In the genomic region with DNA sequence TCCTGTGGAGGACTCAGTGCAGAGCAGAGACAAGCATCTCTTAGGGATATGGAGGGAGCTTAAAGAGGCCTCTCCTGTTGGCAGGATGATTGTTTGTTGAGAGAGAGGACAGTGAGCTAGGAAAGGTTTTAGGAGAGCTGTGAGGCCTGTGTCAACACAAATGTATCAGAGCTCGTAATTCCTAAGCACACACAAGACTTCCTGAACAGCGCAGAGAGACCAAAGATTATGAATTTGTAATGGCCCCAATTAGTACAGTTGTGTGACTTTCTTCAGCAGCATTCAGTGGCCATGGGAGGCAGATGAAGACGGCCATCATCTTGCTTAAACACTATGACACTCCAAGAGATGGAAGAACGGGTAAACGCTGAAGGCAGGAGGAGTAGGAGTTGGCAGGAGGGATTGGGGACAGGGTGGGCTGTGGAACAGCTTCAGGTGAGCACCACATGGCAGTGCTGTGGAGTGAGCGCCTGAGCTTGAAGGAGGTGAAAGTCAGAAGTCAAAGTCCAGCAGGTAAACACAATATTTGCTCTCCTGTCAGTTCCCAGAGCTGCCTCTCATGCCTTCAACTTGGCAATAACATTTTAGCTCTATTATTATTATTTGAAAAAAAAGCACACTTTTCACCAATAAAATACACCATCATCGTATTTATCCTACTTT, we compare ENCODE assay signal across 25 mouse cellular contexts.
DNase-seq lines count a peak whose midpoint lies in the region; ATAC-seq lines count a peak whose summit lies in the region.
"Had no signal": no experiment of that assay in that cellular context is flagged by ENCODE, and none has a peak within 500 bp of the region (broad histone marks: within the 10 kb centered on the region; RNA-seq: fewer than 3 reads in every experiment).

No protein-coding gene starts in this region.

- H3K4me2 ChIP-seq in midbrain, embryonic 13.5 days (replicated peaks) = no peak overlapping the region
- H3K4me2 ChIP-seq: forebrain, embryonic 13.5 days; heart, embryonic 12.5 days; heart, embryonic 15.5 days; hindbrain, embryonic 13.5 days had no signal

- H3K36me3 ChIP-seq in midbrain, embryonic 13.5 days = no peaks in the 10 kb centered on the region
- no peaks in the 10 kb centered on the region for H3K36me3 ChIP-seq in midbrain, embryonic 10.5 days
- no peaks in the 10 kb centered on the region for H3K36me3 ChIP-seq in limb, embryonic 10.5 days
- H3K36me3 ChIP-seq: forebrain, embryonic 10.5 days; heart, embryonic 12.5 days; heart, embryonic 15.5 days; hindbrain, embryonic 10.5 days; hindbrain, embryonic 13.5 days had no signal

- H3K9me3 ChIP-seq in midbrain, embryonic 13.5 days = no peaks in the 10 kb centered on the region
- no peaks in the 10 kb centered on the region for H3K9me3 ChIP-seq in midbrain, embryonic 10.5 days (replicated peaks)
- no peaks in the 10 kb centered on the region for H3K9me3 ChIP-seq in limb, embryonic 10.5 days (replicated peaks)
- H3K9me3 ChIP-seq: forebrain, embryonic 13.5 days; heart, embryonic 15.5 days had no signal

- H3K4me1 ChIP-seq in midbrain, embryonic 13.5 days (replicated peaks) = no peaks in the 10 kb centered on the region
- H3K4me1 ChIP-seq in midbrain, embryonic 10.5 days = no peaks in the 10 kb centered on the region
- no peaks in the 10 kb centered on the region for H3K4me1 ChIP-seq in limb, embryonic 10.5 days
- H3K4me1 ChIP-seq: forebrain, embryonic 10.5 days; forebrain, embryonic 13.5 days; heart, embryonic 12.5 days; heart, embryonic 15.5 days; hindbrain, embryonic 10.5 days; hindbrain, embryonic 13.5 days had no signal

- no peak overlapping the region for H3K4me3 ChIP-seq in midbrain, embryonic 13.5 days (replicated peaks)
- no peak overlapping the region for H3K4me3 ChIP-seq in midbrain, embryonic 10.5 days
- H3K4me3 ChIP-seq in limb, embryonic 10.5 days = no peak overlapping the region
- H3K4me3 ChIP-seq: forebrain, embryonic 10.5 days; forebrain, embryonic 13.5 days; heart, embryonic 12.5 days; heart, embryonic 15.5 days; hindbrain, embryonic 10.5 days; hindbrain, embryonic 13.5 days had no signal

- WGBS in midbrain, embryonic 13.5 days = 89% methylated on average over 7 of the region's 7 CpGs
- WGBS in midbrain, embryonic 10.5 days = 93% methylated on average over 7 of the region's 7 CpGs
- WGBS in limb, embryonic 10.5 days = 94% methylated on average over 7 of the region's 7 CpGs

- H3K27me3 ChIP-seq in midbrain, embryonic 13.5 days = no peaks in the 10 kb centered on the region
- no peaks in the 10 kb centered on the region for H3K27me3 ChIP-seq in midbrain, embryonic 10.5 days (ENCODE audit: low read depth, poor library complexity, severe bottlenecking)
- no peaks in the 10 kb centered on the region for H3K27me3 ChIP-seq in limb, embryonic 10.5 days (ENCODE audit: low read depth, poor library complexity, severe bottlenecking)
- H3K27me3 ChIP-seq: forebrain, embryonic 13.5 days; heart, embryonic 12.5 days; heart, embryonic 15.5 days; hindbrain, embryonic 13.5 days had no signal

- H3K9ac ChIP-seq in midbrain, embryonic 13.5 days (replicated peaks) = no peak overlapping the region
- H3K9ac ChIP-seq: forebrain, embryonic 13.5 days; heart, embryonic 12.5 days; heart, embryonic 15.5 days; hindbrain, embryonic 13.5 days had no signal

- peak; percentile 19 for DNase-seq in heart, adult 11 months
- DNase-seq in heart, adult 8-10 months (ENCODE audit: low spot score) = no peak
- no peak for DNase-seq in midbrain, embryonic 10.5 days (ENCODE audit: low spot score)
- DNase-seq in limb, embryonic 10.5 days (ENCODE audit: low spot score) = peak; percentile 8
- DNase-seq in yolk sac, embryonic 10.5 days (ENCODE audit: low spot score) = peak; percentile 42
- no peak for DNase-seq in ovary, postnatal 14 days (ENCODE audit: low spot score)
- no peak for DNase-seq in layer of hippocampus, postnatal 25 days (ENCODE audit: extremely low spot score in 1 of 2, low spot score in 1 of 2)
- DNase-seq: adrenal gland, adult 8-10 months; adrenal gland, postnatal 25 days; cerebellum, adult 18-20 months; cerebellum, adult 9-10 months; cerebellum, postnatal 14 days; gastrocnemius, postnatal 10 days; gastrocnemius, postnatal 36 days; heart, postnatal 10 days; heart, postnatal 36 days had no signal

- 0 out of 2 replicates have a peak, but pooled peaks have one; percentile 24 for ATAC-seq in midbrain, embryonic 13.5 days
- ATAC-seq: activated CD4-positive, CD25-positive, alpha-beta regulatory T cell, adult 4 months; forebrain, embryonic 13.5 days; forebrain, embryonic 16.5 days had no signal

- H3K27ac ChIP-seq in midbrain, embryonic 13.5 days = no peak overlapping the region
- H3K27ac ChIP-seq in midbrain, embryonic 10.5 days (replicated peaks) = no peak overlapping the region
- no peak overlapping the region for H3K27ac ChIP-seq in limb, embryonic 10.5 days
- H3K27ac ChIP-seq: forebrain, embryonic 10.5 days; forebrain, embryonic 13.5 days; heart, embryonic 15.5 days; hindbrain, embryonic 10.5 days; hindbrain, embryonic 13.5 days had no signal

Comparison
In these comparisons a context has a peak if more than half of its experiments do, and no peak if none do; other contexts are left out.
1. DNase-seq: peak in heart, adult 11 months (single experiment), limb, embryonic 10.5 days (single experiment) and yolk sac, embryonic 10.5 days (single experiment); none in heart, adult 8-10 months (single experiment), midbrain, embryonic 10.5 days (single experiment), ovary, postnatal 14 days (single experiment) and layer of hippocampus, postnatal 25 days (0 of 2).